Mouse (Mus musculus) lung, postnatal 0 days (tissue): ENCODE measurements around the gene Rsph3b.
"Not testable (repeated sequence)": the region's sequence is repeated elsewhere in the genome, so short reads cannot be mapped to it uniquely, and the experiment has no call there.

Experiments
- CTCF ChIP-seq: IDR thresholded peaks from 2 replicates; pipeline ENCODE4 v1.5.1; 2016; ENCODE audit warnings: antibody characterized with exemption, mild to moderate bottlenecking
- EP300 ChIP-seq: IDR thresholded peaks from 2 replicates; pipeline ENCODE4 v1.6.1; 2016; ENCODE audit warnings: antibody characterized with exemption, mild to moderate bottlenecking, control low read depth

DNA sequence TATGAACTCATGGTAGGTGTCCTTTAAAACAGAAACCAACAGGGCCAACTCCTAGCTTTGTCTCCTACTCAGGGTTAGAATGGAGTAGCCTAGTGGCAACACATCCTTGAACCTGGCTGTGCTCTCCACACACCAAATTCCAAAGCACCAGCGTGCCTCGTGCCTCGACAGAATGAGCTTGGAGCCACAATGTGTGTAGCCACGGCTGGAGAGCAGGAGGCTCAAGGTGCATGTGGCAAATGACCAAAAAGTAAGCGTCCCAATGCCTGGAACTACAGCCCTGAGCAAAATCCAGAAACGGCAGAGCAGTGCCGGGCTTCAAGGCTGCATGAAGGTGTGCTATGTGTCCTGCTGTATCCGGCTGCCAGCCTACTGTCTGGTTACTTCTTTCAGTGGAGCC lies 22.8 kb upstream of the Rsph3b start:
- not testable (repeated sequence) for TF ChIP-seq CTCF, EP300
